Mouse (Mus musculus) kidney, postnatal 14 days (tissue): Measurements from ENCODE around the gene Gm20532.

ENCODE experiments used
- DNase-seq: peaks from one replicate; pipeline ENCODE4 v3.0.0; 2022; ENCODE audit warnings: mixed read lengths

The Gm20532 gene

DNA sequence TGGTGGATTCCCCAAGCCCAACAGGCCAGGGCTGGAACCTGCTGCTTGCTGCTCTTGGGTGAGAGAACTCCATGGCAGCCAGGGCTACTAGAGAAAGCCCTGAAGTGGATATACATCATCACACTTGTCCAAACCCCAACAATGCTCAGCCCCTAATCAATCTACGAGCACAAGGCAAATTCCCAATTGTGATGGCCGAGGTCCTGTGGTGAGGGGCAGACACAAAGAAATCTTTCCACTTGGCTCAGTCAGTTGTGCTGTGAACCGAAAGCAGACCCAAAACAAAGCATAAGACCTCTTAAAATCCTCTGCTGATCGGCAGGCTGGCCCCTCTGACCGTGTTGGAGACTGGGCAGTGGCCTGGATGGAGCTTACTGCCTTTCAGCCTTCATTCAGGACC is 11.6 kb upstream of the Gm20532 start:
- no peak for DNase-seq

DNA sequence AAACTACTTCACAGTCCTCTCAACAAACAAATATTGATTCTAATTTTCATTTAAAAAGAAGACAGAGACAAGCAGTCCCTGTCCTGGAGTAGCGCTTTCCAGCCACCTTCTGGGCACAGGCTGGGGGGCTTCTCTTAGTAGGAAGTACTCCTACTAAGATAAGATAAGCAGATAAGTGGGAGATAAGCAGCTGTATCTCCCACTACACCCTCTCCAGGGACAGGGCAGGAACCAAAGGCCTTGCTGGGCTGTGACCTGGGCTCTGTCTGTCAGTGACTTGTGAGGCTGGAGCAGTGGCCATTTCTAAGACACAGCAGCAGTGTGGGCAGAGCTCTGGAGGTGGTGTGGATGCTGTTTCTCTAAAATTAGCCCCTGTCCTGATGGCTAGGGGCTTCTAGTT is 11.1 kb upstream of the Gm20532 start:
- no peak for DNase-seq

DNA sequence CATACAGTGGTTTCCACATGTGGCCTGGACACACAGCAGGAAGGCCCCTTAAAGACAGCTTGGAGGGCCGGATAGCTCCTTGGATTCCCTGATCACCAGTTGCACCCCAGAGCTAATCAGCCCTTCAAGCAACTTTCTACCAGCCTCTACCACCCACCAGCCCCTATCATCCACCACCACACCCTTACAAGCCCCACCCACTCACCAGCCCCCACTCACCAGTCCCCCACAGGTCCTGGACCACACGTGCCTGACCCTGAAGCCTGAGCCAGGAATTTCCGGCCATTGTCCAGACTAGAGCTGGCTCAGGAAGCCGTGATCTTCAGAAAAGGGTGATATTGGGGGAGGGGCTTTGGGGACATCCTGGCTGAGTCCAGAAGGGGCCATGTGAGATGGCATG is 10.6 kb upstream of the Gm20532 start:
- peak; percentile 83 for DNase-seq

DNA sequence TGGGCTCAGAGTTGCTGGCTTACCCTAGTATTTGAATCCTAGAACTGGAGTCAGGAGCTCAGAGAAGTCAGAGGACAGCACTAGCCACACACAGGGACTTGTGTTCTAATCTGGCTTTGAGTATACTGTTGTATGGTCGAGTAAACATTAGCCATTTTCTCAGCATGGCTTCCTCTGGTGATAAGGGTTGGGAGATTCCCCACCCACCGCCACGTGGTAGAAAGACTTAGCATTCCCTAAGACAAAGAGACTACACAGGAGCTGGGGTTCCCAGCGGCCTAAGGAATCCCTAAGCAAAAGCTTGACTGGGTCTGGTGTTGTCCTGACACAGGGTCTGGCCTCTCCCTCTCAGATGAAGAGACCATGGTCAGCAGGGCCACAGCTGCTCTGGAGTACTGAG is 10.0 kb upstream of the Gm20532 start:
- DNase-seq: no peak

DNA sequence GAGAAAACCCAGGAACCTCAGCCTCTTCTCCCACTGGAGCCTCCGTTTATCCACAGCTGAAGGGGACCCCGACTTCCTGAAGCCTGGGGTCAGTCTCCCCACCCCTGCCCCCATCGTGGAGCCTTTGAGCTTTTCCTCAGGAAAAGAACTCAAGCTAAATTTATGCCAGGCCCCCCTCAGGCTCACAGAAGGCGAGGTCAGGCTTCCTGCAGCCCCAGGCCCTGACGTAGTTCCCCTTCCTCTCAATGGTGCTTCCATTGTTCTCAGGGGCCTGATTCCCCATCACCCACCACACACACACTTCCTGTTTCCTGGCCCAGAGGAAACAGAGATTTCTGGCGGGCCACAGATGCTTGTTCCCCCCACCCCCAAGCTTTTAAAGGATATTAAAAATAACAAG is 8.1 kb upstream of the Gm20532 start:
- DNase-seq: peak; percentile 85

DNA sequence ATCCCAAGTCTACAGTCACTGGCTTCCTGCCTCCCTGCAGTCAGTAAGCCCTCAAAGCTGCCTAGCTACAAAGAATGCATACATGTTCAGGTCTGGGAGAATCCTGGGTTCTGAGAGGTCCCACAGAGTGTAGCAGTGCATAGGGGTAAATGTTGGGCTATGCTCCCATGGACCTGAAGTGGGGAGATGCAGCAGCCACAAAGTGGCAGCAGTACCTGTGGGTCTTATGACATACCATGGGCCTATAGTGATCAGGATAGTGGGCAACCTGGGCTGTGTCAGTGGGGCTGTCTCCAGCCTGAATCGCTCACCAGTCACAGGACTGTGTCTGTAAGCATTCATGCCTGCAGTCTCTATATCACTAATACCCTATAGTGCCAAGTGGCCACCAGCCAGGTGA is 6.7 kb upstream of the Gm20532 start, which contains the start of gene Egfl7:
Gene Egfl7, plus strand, starts transcription at position 301 of the 400 bp plus-strand sequence.
- no peak for DNase-seq

DNA sequence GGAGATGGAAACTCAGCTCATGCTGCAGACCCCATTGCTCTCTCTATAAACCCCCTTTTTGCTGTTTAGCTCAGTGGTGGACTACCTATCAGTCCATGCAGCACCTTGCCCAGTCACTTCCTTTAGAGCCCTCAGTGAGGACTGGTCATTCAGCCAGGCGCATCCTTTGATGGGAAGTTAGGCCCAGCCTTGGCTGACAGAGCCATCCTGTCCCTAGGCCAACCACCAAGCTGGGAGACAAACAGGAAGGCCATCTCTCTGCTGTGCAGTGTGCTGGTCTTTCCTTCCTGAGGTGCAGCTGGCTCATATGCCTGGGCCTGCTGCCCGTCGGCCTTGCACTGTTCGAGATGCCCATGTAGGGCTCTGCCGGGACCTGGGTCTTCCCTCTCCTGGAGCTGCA is 5.7 kb upstream of the Gm20532 start:
- peak; percentile 61 for DNase-seq

DNA sequence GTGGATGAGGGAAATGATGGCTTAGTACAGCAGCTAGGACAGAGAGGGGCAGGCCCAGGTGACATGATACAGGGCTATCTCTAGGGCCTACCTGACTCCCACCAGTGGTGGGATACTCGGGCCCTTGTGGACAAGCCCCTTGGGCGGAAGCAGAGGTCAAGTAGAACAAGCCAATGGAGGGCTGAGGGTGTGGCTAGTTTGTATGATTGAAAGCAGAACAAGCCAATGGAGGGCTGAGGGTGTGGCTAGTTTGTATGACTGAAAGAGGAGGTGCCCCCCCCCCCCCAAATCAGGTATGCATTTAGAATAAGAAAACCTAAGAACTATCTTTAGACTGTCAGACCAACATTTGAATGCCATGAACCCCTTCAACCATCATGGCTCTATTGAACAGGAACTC is 4.2 kb upstream of the Gm20532 start:
- DNase-seq: peak; percentile 66

DNA sequence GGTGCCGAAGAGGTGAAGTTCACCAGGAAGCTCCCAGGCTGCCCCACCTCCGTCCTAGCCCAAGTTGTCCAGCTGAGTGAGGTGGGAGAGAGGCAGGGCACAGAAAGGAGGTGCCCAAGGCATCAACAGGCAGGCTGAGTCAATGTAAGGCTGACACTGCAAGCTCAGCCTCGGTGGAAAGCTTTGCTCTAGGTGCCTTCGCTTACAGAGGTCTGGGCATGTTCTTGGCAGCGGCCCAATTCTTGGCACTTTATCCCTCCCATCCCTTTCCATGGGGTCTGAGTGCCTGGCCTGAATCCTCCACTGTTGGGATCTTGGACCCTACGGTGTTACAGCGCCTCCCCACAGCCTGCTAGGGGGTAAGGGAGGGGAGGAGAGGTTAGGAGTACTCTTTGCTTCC is 3.7 kb upstream of the Gm20532 start:
- DNase-seq: no peak

DNA sequence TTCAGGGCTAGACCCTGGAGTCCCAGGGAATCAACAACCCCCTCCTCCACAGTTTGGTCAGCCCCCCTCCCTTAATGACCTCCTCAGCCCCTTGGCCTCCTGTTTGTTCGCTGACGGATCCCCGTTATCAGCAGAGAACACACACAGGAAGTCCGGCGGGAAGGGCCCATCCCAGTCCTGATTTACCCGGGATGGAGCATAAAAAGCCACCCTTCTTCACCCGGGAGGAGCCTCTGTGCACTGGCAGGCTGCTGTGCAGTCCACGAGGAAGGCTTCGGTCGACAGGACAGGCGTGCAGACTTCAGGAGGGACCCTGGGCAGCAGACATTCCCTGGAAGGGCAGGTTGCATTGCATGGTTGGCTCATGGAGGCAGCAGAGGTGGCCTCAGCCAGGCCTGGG is 2.8 kb upstream of the Gm20532 start:
- DNase-seq: peak; percentile 85

DNA sequence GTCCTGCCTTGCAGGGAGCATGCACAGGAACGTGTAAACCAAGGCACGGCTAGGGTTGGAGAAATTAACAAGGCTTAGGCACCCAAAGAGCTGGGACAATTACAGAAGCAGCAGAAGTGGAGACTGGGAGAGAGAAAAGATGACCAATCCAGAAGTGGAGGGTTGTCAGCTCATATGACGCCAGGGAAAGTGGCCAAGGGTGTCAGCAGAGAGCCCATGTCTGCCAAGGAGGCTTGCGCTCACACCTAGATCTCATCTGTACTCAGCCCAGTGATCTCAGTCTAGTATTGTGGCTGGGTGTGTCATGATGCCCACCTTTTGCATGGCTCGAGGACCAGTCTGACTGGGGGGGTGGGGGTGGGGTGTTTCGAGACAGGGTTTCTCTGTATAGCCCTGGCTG is 726 bp upstream of the Gm20532 start:
- DNase-seq: no peak

DNA sequence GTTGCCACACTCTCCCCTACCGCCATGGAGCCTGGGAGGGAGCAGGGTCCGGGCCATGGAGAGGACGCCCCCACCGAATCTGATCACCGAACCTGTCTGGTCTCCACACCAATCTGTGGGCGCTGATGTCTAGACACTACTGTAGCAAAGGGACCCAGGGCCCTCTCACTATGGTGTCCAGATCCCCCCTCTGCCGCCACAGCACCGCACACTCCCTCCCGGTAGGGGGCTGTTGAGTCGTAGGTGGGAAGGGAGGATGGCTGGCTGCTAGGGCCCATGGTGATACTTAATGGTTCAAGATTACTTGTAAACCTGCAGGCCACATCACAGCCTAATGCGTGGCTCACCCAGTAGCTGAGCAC is 586 bp downstream of the Gm20532 start:
- DNase-seq: no peak

DNA sequence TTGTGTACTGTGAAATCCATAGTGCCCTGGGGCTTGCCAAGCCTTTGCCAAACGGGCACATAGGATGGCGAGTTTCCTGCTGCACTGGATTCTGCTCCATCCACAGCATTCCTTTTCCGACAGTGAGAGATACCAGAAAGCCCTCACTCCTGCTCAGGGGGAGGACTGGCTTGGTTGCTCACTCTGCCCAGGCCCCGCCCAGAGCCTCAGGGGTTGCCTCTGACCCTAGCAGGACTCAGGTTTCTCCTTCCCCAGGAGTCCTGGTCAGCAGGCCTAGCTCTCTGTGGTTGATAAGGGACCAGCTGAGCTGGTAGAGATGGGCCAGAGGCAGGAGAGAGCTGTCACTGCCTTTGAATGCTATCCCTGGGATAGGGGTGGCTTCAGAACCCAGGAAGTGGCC is 2.1 kb downstream of the Gm20532 start:
- no peak for DNase-seq

DNA sequence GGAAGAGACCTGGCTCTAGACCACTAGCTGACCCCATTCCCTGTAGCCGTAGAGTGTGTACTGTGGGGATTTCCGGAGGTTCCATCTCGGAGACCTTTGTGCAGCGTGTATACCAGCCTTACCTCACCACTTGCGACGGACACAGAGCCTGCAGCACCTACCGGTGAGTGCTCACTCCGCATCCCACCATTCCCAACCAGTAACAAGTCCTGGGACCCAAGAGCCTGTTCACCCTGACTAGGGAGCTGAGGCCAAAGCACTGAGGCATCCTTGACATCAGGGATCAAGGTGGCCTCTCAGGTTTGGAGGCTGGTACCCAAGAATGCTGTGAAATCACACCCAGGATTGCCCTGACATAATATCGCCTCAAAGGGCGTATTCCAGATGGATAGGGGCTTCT is 2.8 kb downstream of the Gm20532 start:
- no peak for DNase-seq

DNA sequence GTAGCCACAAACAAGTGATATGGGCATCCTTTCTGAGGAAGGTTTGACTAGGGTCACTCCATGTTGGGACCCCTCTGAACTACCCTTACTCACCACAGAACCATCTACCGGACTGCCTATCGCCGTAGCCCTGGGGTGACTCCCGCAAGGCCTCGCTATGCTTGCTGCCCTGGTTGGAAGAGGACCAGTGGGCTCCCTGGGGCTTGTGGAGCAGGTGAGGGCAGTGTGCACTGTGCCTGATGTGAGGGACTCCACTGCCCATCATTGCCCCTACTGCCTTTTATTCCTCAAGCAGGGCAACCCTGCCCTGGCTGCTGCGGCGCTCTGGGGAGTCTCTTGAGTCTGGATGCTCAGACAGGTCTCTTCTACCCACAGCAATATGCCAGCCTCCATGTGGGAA is 3.8 kb downstream of the Gm20532 start:
- no peak for DNase-seq

DNA sequence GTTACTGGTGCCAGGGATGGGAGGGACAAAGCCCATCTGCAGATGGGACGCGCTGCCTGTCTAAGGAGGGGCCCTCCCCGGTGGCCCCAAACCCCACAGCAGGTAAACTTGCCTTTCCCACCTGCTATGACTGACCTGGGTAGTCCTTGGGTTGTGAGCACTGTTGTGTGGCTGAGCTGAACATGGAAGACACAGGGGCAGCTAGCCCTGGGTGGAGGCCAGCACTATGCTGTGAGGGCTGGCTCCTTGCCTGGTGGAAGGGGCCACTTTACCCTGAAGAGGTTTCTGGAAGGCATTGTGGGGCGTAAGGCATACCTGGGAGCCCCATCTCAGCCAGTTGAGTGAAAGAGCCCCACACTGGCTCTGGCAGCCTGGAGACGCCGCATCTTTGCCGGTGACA is 4.5 kb downstream of the Gm20532 start:
- DNase-seq: no peak

DNA sequence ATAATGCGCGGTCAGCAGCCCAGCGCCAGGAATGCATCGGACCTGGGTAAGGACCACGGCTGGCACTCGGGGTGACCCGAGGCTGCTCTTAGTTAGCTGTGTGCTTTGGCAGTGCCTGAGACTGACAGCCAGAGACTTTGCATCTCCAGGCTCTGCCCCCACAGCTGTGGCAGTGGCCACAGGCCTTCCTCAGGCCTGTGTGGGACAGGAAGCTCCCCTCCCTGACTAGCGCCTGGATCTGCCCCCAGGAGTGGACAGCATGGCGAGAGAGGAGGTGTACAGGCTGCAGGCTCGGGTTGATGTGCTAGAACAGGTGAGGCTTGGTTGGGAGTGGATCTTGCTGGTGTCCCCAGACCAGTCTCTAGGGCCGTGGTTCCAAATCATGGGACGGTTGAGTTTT is 5.0 kb downstream of the Gm20532 start:
- DNase-seq: no peak

DNA sequence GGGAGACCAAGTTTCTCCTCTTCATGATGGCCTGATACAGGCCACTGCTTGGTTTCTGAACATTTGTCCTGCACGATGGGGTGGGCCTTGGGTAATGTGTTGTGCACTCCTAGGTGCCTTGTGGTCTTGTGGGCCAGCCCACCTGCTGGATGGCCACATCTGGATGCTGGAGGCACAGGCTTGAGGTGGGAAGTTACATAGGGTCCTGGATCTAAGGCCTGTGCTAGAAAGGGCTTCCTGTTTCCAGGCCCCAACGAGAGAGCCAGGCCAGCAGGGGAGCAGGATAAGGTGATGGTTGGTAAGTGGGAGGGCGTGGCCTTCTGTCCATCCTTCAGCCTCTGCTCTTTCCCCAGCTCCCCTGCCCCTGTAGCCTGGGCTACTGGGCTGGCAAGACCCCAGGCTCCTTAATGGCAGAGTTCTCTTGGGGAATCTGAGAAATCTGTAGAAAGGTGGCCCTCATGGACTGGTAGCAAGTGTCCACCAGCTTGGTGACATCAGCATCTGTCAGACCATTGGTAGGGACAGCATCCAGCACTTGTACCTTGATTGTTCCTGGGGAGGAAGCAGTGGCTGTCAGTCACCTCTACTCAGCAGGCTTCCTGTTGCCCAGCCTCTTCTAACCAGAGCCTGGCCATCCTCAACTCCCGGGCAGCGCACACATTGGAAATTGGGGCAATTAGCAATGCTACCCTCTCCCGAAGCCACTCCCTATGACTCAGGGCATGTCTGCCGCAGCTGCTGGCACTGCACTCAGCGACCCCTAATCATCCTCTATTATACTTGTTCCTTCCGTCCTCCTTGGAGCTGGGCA is 7.0 kb downstream of the Gm20532 start:
- no peak for DNase-seq

DNA sequence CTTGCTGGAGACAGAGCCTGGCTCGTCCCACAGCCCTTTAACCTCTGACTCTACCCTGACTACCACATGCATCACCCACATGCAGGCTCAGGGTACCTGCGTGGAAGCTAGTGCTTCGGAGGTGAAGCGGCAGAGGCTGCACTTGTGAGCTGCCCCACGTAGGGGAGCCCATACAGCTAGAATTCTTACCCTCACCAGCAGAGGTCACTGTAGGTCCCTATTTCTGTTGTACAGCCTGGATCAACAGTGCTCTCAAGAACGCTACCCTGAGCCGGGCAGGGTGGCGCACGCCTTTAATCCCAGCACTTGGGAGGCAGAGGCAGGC is 7.5 kb downstream of the Gm20532 start:
- peak; percentile 81 for DNase-seq

DNA sequence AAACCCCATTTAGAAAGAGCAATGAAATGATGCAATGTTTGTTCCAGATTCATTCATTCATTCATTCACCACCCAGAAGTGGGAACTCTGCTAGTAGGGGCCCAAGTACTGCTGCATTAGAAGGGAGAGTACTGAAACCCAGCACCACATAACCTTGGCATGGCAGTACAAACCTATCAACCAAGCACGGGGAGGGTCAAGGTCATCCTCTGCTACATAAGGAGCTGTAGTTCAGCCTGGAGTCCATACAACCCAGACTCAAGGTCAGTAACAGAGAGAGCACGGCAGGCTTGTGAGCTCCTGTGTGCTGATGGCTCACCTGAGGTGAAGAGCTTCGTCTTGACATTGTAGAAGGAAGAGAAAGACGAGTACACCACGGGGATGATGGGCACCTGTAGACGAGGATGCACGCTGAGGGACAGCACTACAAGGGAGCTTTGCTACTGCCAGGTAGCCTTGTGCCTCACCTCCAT is 8.1 kb downstream of the Gm20532 start:
- DNase-seq: peak; percentile 51

DNA sequence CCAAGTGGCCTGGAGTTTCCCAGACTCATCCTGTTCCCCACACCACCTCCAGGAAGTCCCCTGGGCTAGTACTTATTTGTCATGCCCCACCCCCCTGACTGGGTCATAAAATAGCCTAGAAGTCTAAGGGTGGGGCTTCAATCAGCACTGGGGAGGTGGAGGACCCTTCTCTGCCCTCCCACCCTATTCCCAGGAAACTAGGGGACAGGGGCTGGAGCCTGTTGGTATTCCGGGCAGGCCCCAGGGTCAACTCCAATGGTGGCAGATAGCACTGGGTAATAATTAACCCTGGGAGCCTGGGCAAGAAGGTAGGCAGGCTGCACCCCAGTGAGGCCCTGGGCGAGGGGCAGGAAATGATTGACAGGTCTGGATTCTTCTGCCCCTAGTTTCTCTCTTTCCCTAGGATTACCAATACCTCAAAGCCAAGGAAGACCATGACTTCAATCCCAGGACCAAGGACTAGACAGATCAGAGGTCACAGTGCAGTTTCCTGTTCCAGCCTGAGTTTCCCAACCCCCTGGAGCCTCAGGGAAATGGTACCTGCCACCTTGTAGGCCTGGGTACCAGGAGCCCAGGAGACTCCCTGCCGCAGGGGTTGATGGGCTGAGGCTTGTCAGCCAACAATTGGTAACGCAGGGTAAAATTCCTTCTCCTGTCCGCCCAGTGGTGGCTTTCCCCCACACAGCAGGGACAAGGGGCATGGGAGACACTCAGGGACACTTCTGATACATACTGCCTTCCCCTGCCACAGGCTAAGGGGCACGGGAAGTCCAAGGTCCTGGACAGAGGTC is 8.7 kb downstream of the Gm20532 start:
- DNase-seq: peak; percentile 83

DNA sequence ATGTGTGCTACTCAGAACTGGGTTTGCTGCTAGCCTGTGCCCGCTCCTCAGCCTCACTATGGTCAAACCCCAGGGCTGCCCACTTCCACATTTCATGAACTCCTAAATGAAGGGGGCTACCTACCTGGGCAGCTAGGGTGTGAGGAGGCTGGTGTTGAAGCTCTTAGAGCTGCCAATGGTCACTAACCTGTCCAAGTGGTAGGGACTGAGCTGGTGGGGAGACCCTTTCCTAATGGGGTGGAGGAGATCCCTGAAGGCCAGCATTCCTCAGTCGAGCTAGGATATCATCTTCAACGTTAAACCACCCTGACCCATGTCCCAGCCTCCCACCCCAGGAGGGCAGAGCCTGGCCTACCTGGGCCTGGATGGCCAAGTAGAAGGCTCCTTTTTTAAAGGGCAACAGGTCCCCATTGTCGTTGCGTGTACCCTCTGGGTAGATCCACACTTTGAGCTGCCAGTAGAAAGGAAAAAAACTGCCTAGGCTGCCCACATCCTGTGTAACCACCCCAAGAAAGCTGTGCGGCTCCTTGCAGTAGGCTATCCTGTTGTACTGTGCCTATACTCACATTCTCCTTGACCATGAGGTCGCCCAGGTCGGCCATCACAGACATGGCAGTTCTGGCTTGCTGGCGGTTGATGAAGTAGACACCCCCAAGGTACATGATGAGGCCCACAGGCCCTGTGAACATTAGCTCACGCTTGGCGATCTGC is 9.4 kb downstream of the Gm20532 start:
- no peak for DNase-seq

DNA sequence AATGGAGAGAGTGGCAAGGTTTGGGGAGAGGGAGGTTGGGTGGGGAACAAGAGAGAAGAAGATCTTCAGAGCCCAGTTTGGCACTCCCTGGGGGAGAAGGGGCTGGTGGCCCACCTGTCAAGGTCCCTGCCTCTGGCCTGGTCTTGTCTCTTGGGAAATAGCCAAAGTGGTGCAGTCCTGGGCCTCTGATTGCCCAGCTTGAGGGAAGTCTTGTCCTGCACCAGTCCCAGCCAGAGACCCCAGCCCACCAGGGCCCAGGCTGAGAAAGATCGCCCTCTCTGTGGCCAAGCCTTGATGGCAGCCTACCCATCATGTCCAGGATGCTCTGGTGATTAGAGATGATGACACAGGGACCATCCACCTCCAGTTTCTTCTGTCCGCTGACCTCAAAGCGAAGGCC is 10.5 kb downstream of the Gm20532 start:
- no peak for DNase-seq

DNA sequence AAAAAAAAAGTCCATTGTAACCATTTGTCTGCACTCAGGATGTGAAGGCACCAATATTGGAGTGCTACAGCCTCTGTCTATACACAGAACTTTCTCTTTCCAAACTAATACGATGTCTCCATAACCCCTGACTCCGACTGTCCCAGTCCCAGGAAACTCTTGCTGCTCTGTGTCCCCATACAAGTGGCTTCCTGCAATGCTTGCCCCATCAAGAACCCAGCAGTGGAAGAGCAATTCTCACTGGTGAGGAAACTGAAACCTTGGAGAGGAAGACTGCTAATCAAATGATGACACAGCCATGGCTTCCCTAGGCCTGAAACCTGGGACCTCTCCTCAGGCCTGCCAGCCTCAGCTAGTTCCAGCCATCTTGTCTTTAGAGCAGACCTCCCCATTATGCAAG is 11.4 kb downstream of the Gm20532 start:
- no peak for DNase-seq
